Mouse (Mus musculus): ENCODE data around the gene Camta1.

The Camta1 gene

GRCm38 (mm10) chr4:151779962-151780459, 81.7 kb downstream of the Camta1 start:
- DNase-seq (ENCODE audit: extremely low spot score), result no peak

GRCm38 (mm10) chr4:151778511-151778910, 83.2 kb downstream of the Camta1 start:
- DNase-seq (ENCODE audit: extremely low spot score), result no peak

- DNase-seq (ENCODE audit: extremely low spot score), result no peak
Measured at GRCm38 (mm10) chr4:151777451-151777850, 84.2 kb downstream of the Camta1 start.

- DNase-seq (ENCODE audit: extremely low spot score), result no peak
Measured at GRCm38 (mm10) chr4:151775441-151775840, 86.2 kb downstream of the Camta1 start.

- DNase-seq (ENCODE audit: extremely low spot score), result no peak
Measured at GRCm38 (mm10) chr4:151773651-151774050, 88.0 kb downstream of the Camta1 start.

- no peak for DNase-seq (ENCODE audit: extremely low spot score)
Measured at GRCm38 (mm10) chr4:151773007-151773406, 88.7 kb downstream of the Camta1 start.

GRCm38 (mm10) chr4:151770697-151771096, 91.0 kb downstream of the Camta1 start:
- no peak for DNase-seq (ENCODE audit: extremely low spot score)

GRCm38 (mm10) chr4:151767786-151768185, 93.9 kb downstream of the Camta1 start:
- DNase-seq (ENCODE audit: extremely low spot score), result no peak

GRCm38 (mm10) chr4:151767361-151767760, 94.3 kb downstream of the Camta1 start:
- DNase-seq (ENCODE audit: extremely low spot score), result no peak

- no peak for DNase-seq (ENCODE audit: extremely low spot score)
Measured at GRCm38 (mm10) chr4:151765376-151765775, 96.3 kb downstream of the Camta1 start.

GRCm38 (mm10) chr4:151763928-151764327, 97.7 kb downstream of the Camta1 start:
- peak; percentile 52 for DNase-seq (ENCODE audit: extremely low spot score)

- no peak for DNase-seq (ENCODE audit: extremely low spot score)
Measured at GRCm38 (mm10) chr4:151759095-151759494, 102.6 kb downstream of the Camta1 start.

GRCm38 (mm10) chr4:151758337-151758736, 103.3 kb downstream of the Camta1 start:
- no peak for DNase-seq (ENCODE audit: extremely low spot score)

- no peak for DNase-seq (ENCODE audit: extremely low spot score)
Measured at GRCm38 (mm10) chr4:151757261-151757660, 104.4 kb downstream of the Camta1 start.

- no peak for DNase-seq (ENCODE audit: extremely low spot score)
Measured at GRCm38 (mm10) chr4:151756400-151756799, 105.3 kb downstream of the Camta1 start.

GRCm38 (mm10) chr4:151753231-151753630, 108.4 kb downstream of the Camta1 start:
- DNase-seq (ENCODE audit: extremely low spot score), result no peak

- DNase-seq (ENCODE audit: extremely low spot score), result no peak
Measured at GRCm38 (mm10) chr4:151752551-151752950, 109.1 kb downstream of the Camta1 start.

- DNase-seq (ENCODE audit: extremely low spot score), result no peak
Measured at GRCm38 (mm10) chr4:151751270-151751945, 110.3 kb downstream of the Camta1 start.

GRCm38 (mm10) chr4:151747723-151748122, 114.0 kb downstream of the Camta1 start:
- DNase-seq (ENCODE audit: extremely low spot score), result no peak

- DNase-seq (ENCODE audit: extremely low spot score), result no peak
Measured at GRCm38 (mm10) chr4:151746002-151746606, 115.6 kb downstream of the Camta1 start.

GRCm38 (mm10) chr4:151741249-151742137, 120.2 kb downstream of the Camta1 start:
- DNase-seq (ENCODE audit: extremely low spot score), result no peak

- DNase-seq (ENCODE audit: extremely low spot score), result no peak
Measured at GRCm38 (mm10) chr4:151739348-151739956, 122.2 kb downstream of the Camta1 start.

All from embryo, embryonic 9.5 days (tissue).